Mouse (Mus musculus): ENCODE data around the gene Paqr3. TPM values are rescaled to one million over a fixed set of nuclear protein-coding genes. Genes with fewer than 3 reads are reported as not detected.

Paqr3 gene
- 5.0 and 6.2 TPM in 2 replicates for polyA plus RNA-seq (2012; rRNA removed; ENCODE audit: low replicate concordance)

GRCm38 (mm10) chr5:97111207-97111910 lies at the start of gene Paqr3:
Gene Paqr3 (minus strand): TSS chr5:97111596.

Other genes with a start within 250 kb of the Paqr3 start
- 7.9 and 15.1 TPM in 2 replicates for gene Bmp2k, start 113.9 kb downstream of the Paqr3 start, polyA plus RNA-seq (2012; rRNA removed; ENCODE audit: low replicate concordance)

Measured in subcutaneous adipose tissue, adult 2 months (tissue).